28 mouse cellular contexts compared by ENCODE assay signal in genomic region chr8:115856816-115857215, GRCm38 (mm10).
"Had no signal": no experiment of that assay in that cellular context is flagged by ENCODE, and none has a peak within 500 bp of the region (broad histone marks: within the 10 kb centered on the region; RNA-seq: fewer than 3 reads in every experiment).

No protein-coding gene starts in this region.

- H3K36me3 ChIP-seq: embryonic facial prominence, embryonic 10.5 days; embryonic facial prominence, embryonic 12.5 days; embryonic facial prominence, embryonic 13.5 days; embryonic facial prominence, embryonic 15.5 days; forebrain, embryonic 10.5 days; forebrain, embryonic 12.5 days; forebrain, embryonic 15.5 days had no signal

- H3K27ac ChIP-seq: embryonic facial prominence, embryonic 10.5 days; embryonic facial prominence, embryonic 12.5 days; embryonic facial prominence, embryonic 13.5 days; embryonic facial prominence, embryonic 15.5 days; forebrain, embryonic 10.5 days; forebrain, embryonic 12.5 days; forebrain, embryonic 13.5 days; forebrain, embryonic 15.5 days; heart, adult 2 months had no signal

- ATAC-seq: forebrain, embryonic 13.5 days; forebrain, embryonic 14.5 days; forebrain, embryonic 15.5 days; forebrain, embryonic 16.5 days; forebrain, postnatal 0 days had no signal

- H3K9ac ChIP-seq: embryonic facial prominence, embryonic 12.5 days; embryonic facial prominence, embryonic 13.5 days; embryonic facial prominence, embryonic 15.5 days; forebrain, embryonic 12.5 days; forebrain, embryonic 13.5 days; forebrain, embryonic 15.5 days; forebrain, postnatal 0 days had no signal

- H3K9me3 ChIP-seq: embryonic facial prominence, embryonic 10.5 days; embryonic facial prominence, embryonic 12.5 days; embryonic facial prominence, embryonic 13.5 days; embryonic facial prominence, embryonic 15.5 days; forebrain, embryonic 10.5 days; forebrain, embryonic 12.5 days; forebrain, embryonic 13.5 days; forebrain, embryonic 15.5 days had no signal

- H3K4me2 ChIP-seq: embryonic facial prominence, embryonic 12.5 days; embryonic facial prominence, embryonic 13.5 days; embryonic facial prominence, embryonic 15.5 days; forebrain, embryonic 12.5 days; forebrain, embryonic 13.5 days; forebrain, embryonic 15.5 days had no signal

- H3K4me1 ChIP-seq: embryonic facial prominence, embryonic 10.5 days; embryonic facial prominence, embryonic 12.5 days; embryonic facial prominence, embryonic 15.5 days; forebrain, embryonic 10.5 days; forebrain, embryonic 12.5 days; forebrain, embryonic 13.5 days; forebrain, embryonic 15.5 days had no signal

- H3K27me3 ChIP-seq: embryonic facial prominence, embryonic 15.5 days; forebrain, embryonic 12.5 days; forebrain, embryonic 13.5 days; forebrain, embryonic 15.5 days had no signal

- DNase-seq: cerebellum, adult 2 months; cerebellum, adult 8-10 months; cerebellum, adult 9-10 months; cerebellum, adult 9-11 months; cerebellum, postnatal 10 days; cerebellum, postnatal 14 days; cerebellum, postnatal 25 days; cerebellum, postnatal 36 days; embryo, embryonic 11 days; forebrain, postnatal 0 days; gastrocnemius, adult 2 months; gastrocnemius, postnatal 10 days; gastrocnemius, postnatal 14 days; gastrocnemius, postnatal 25 days; gastrocnemius, postnatal 36 days; heart, adult 18-20 months; heart, adult 2 months had no signal

- H3K4me3 ChIP-seq: embryonic facial prominence, embryonic 10.5 days; embryonic facial prominence, embryonic 12.5 days; embryonic facial prominence, embryonic 13.5 days; embryonic facial prominence, embryonic 15.5 days; erythroblast, embryonic 14.5 days; forebrain, embryonic 10.5 days; forebrain, embryonic 12.5 days; forebrain, embryonic 13.5 days; forebrain, embryonic 15.5 days; gastrocnemius, adult 2 months; heart, adult 2 months had no signal
